ENCODE assay signal across 8 mouse cellular contexts in genomic region chr1:171184314-171184713, GRCm38 (mm10). TPM values are rescaled to one million over a fixed set of nuclear protein-coding genes. Genes with fewer than 3 reads are reported as not detected.
A peak's percentile ranks its signal among the peaks of the same experiment; 100 is the strongest.
DNase-seq lines count a peak whose midpoint lies in the region; ATAC-seq and TF ChIP-seq lines count a peak whose summit lies in the region.

No protein-coding gene starts in this region.

- no peaks in the 10 kb centered on the region for H3K36me3 ChIP-seq in liver, embryonic 14.5 days (replicated peaks; ENCODE audit: control insufficient read depth, insufficient read depth, low read depth)
- no peaks in the 10 kb centered on the region for H3K36me3 ChIP-seq in stomach, embryonic 16.5 days (ENCODE audit: control insufficient read depth, insufficient read depth, low read length)

- H3K4me3 ChIP-seq in liver, embryonic 14.5 days (ENCODE audit: insufficient read depth in 1 of 2, low read depth in 2 of 2, low read length in 2 of 2), result no peak overlapping the region
- no peak overlapping the region for H3K4me3 ChIP-seq in stomach, embryonic 16.5 days (replicated peaks; ENCODE audit: low read length)

- TF ChIP-seq EP300 in liver, embryonic 14.5 days (IDR thresholded peaks at IDR 0.05; ENCODE audit: low read depth), result no peak

- WGBS in liver, embryonic 14.5 days (ENCODE audit: insufficient replicate concordance), result 10% methylated on average over 7 of the region's 7 CpGs
- 47% methylated on average over 7 of the region's 7 CpGs for WGBS in stomach, embryonic 16.5 days

- peaks cover 0 to 8% of the 10 kb centered on the region in 2 experiments; a peak in 2 of 4 replicates for H3K4me1 ChIP-seq in liver, embryonic 14.5 days (replicated peaks; ENCODE audit: control insufficient read depth in 2 of 2, insufficient read depth in 2 of 2, low read length in 1 of 2)
- peaks cover 11% of the 10 kb centered on the region for H3K4me1 ChIP-seq in stomach, embryonic 16.5 days (ENCODE audit: control insufficient read depth, insufficient read depth, low read length)

- TF ChIP-seq CTCF in liver, embryonic 14.5 days (IDR thresholded peaks at IDR 0.05; ENCODE audit: low read depth), result peak; percentile 41; the same call in 1 of the 2 replicates

- H3K4me2 ChIP-seq in liver, embryonic 14.5 days (ENCODE audit: low read depth), result no peak overlapping the region
- H3K4me2 ChIP-seq in stomach, embryonic 16.5 days (ENCODE audit: low read depth, low read length), result no peak overlapping the region

- H3K27ac ChIP-seq in liver, embryonic 14.5 days, result no peak overlapping the region
- no peak overlapping the region for H3K27ac ChIP-seq in stomach, embryonic 16.5 days (ENCODE audit: low read length)

- no peaks in the 10 kb centered on the region for H3K27me3 ChIP-seq in liver, embryonic 14.5 days (ENCODE audit: control insufficient read depth, insufficient read depth, low read length)
- H3K27me3 ChIP-seq in stomach, embryonic 16.5 days (ENCODE audit: control insufficient read depth, insufficient read depth, low read length), result no peaks in the 10 kb centered on the region

- peak; percentile 47 to 58 for DNase-seq in urinary bladder, adult 18-20 months (ENCODE audit: low spot score in 2 of 2)
- DNase-seq in urinary bladder, postnatal 10 days (ENCODE audit: low spot score), result no peak
- peak; percentile 38 for DNase-seq in gonadal fat pad, adult 2 months (ENCODE audit: low read depth)
- peak in 1 of 3 experiments; percentile 14 for DNase-seq in liver, embryonic 14.5 days (ENCODE audit: low read depth in 3 of 3, low spot score in 3 of 3)
- DNase-seq in right cerebral cortex, adult 2 months (ENCODE audit: low spot score in 2 of 2), result no peak
- no peak for DNase-seq in right cerebral cortex, postnatal 10 days (ENCODE audit: low spot score in 2 of 2)
- DNase-seq in cerebellum, adult 9-10 months, result no peak

- no peak overlapping the region for H3K9ac ChIP-seq in liver, embryonic 14.5 days (replicated peaks)
- no peak overlapping the region for H3K9ac ChIP-seq in stomach, embryonic 16.5 days (ENCODE audit: low read length)

- ATAC-seq in liver, embryonic 14.5 days (ENCODE audit: insufficient read depth), result no peak
- ATAC-seq in stomach, embryonic 16.5 days (ENCODE audit: insufficient read depth, low FRiP score), result peak; percentile 61; the same call in 1 of the 2 replicates

- no peaks in the 10 kb centered on the region for H3K9me3 ChIP-seq in liver, embryonic 14.5 days (ENCODE audit: control insufficient read depth, low read length)
- H3K9me3 ChIP-seq in stomach, embryonic 16.5 days (replicated peaks; ENCODE audit: control insufficient read depth, low read length), result no peaks in the 10 kb centered on the region

RNA-seq across cellular contexts. Expression of gene Pcp4l1, which starts 11.8 kb away (rescaled TPM):
- polyA plus RNA-seq in gonadal fat pad, adult 2 months (2012; rRNA removed), result 14.0 and 22.0 TPM in 2 replicates
- polyA plus RNA-seq in liver, embryonic 14.5 days (2012; rRNA removed), result 0.94 and 1.0 TPM in 2 replicates
- polyA plus RNA-seq in liver, embryonic 14.5 days (2014; fragmentation: Nextera tagmentation; extraction: Ambion mirVana), result 1.2 and 1.3 TPM in 2 replicates
- polyA plus RNA-seq in stomach, embryonic 16.5 days (2015; fragmentation: Nextera tagmentation; extraction: Ambion mirVana), result 44.3 and 46.4 TPM in 2 replicates

RNA-seq across cellular contexts. Expression of gene Nr1i3, which starts 29.5 kb away (rescaled TPM):
- polyA plus RNA-seq in gonadal fat pad, adult 2 months (2012; rRNA removed), result 0.05 and 0.09 TPM in 2 replicates
- 1.0 TPM in 2 replicates for polyA plus RNA-seq in liver, embryonic 14.5 days (2012; rRNA removed)
- polyA plus RNA-seq in liver, embryonic 14.5 days (2014; fragmentation: Nextera tagmentation; extraction: Ambion mirVana), result 0.62 and 0.88 TPM in 2 replicates
- polyA plus RNA-seq in stomach, embryonic 16.5 days (2015; fragmentation: Nextera tagmentation; extraction: Ambion mirVana), result 1.7 and 1.8 TPM in 2 replicates

RNA-seq across cellular contexts. Expression of gene Mpz, which starts 33.8 kb away (rescaled TPM):
- 2.3 and 2.9 TPM in 2 replicates for polyA plus RNA-seq in gonadal fat pad, adult 2 months (2012; rRNA removed)
- 0.04 and 0.25 TPM in 2 replicates for polyA plus RNA-seq in liver, embryonic 14.5 days (2012; rRNA removed)
- polyA plus RNA-seq in liver, embryonic 14.5 days (2014; fragmentation: Nextera tagmentation; extraction: Ambion mirVana), result 0.14 TPM in 1 of 2 replicates, not detected in the other
- polyA plus RNA-seq in stomach, embryonic 16.5 days (2015; fragmentation: Nextera tagmentation; extraction: Ambion mirVana), result 2.4 and 2.9 TPM in 2 replicates

RNA-seq across cellular contexts. Expression of gene Sdhc, which starts 33.9 kb away (rescaled TPM):
- 248 and 250 TPM in 2 replicates for polyA plus RNA-seq in gonadal fat pad, adult 2 months (2012; rRNA removed)
- polyA plus RNA-seq in liver, embryonic 14.5 days (2012; rRNA removed), result 103 and 111 TPM in 2 replicates
- polyA plus RNA-seq in liver, embryonic 14.5 days (2014; fragmentation: Nextera tagmentation; extraction: Ambion mirVana), result 147 and 165 TPM in 2 replicates
- 282 and 298 TPM in 2 replicates for polyA plus RNA-seq in stomach, embryonic 16.5 days (2015; fragmentation: Nextera tagmentation; extraction: Ambion mirVana)

RNA-seq across cellular contexts. Expression of gene Tomm40l, which starts 38.0 kb away (rescaled TPM):
- polyA plus RNA-seq in gonadal fat pad, adult 2 months (2012; rRNA removed), result 25.4 and 31.8 TPM in 2 replicates
- polyA plus RNA-seq in liver, embryonic 14.5 days (2012; rRNA removed), result 9.4 and 11.0 TPM in 2 replicates
- 16.0 and 17.5 TPM in 2 replicates for polyA plus RNA-seq in liver, embryonic 14.5 days (2014; fragmentation: Nextera tagmentation; extraction: Ambion mirVana)
- polyA plus RNA-seq in stomach, embryonic 16.5 days (2015; fragmentation: Nextera tagmentation; extraction: Ambion mirVana), result 28.2 and 28.3 TPM in 2 replicates

Comparison
In these comparisons a context has a peak if more than half of its experiments do, and no peak if none do; other contexts are left out.
1. DNase-seq: peak in urinary bladder, adult 18-20 months (2 of 2) and gonadal fat pad, adult 2 months (single experiment); none in urinary bladder, postnatal 10 days (single experiment), right cerebral cortex, adult 2 months (0 of 2), right cerebral cortex, postnatal 10 days (0 of 2) and cerebellum, adult 9-10 months (single experiment).